Mouse (Mus musculus) ES-E14 (cell line): ENCODE data around the gene Kera.

Experiments
- CHD2 ChIP-seq: IDR thresholded peaks from 2 replicates; pipeline ENCODE4 v1.6.1; 2014; ENCODE audit warnings: mild to moderate bottlenecking, low read depth, low read length, inconsistent platforms
- ZC3H11A ChIP-seq: IDR thresholded peaks from 2 replicates; pipeline ENCODE4 v1.6.1; 2012; ENCODE audit warnings: low read depth, mild to moderate bottlenecking, inconsistent platforms, low read length, borderline replicate concordance
- ZNF384 ChIP-seq: IDR thresholded peaks from 2 replicates; pipeline ENCODE4 v1.6.1; 2012; ENCODE audit warnings: low read depth, low read length, inconsistent platforms

GRCm38 (mm10) chr10:97591685-97592084, 15.0 kb upstream of the Kera start:
- TF ChIP-seq ZNF384 (no peak), CHD2 (no peak), ZC3H11A (no peak)
